Comparison of ENCODE assay signal across 8 mouse cellular contexts in the genomic region with DNA sequence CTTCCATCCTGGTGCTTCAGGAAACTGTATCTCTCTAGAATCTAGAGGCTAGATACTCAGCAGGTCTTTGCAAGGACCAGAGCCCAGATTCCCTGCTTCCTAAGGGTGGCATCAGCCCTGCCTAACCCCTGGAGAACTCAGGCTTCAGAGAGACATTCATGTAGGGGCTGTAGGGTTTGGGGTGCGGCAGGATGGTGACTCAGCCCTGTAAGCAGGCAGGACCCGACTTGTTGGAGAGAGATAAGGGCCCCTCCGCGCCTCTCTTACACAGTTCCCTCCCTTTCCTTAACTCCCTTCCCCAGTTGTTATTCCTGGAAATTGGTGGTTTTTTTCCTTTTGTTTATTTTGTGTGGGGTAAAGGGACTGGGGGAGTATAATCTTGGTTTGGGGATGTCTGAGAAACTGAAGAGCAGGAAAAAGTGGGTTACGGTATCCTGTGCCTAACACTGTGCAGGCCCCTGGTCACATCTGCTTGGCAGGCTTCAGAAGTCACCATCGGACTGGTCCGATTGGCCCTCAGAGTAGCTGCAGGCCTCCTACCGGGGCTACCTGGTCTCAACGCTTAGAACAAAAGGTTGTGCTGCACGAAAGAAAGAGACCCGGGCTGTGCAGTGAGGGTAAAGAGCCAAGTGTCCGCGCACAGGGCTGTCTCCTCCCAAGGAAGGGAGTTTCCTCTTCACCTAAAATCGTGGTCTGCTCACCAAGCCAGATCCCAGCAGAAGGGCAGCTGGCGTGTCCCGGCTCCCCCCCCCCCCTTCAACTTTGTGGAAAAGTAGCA. TPM values are rescaled to one million over a fixed set of nuclear protein-coding genes. Genes with fewer than 3 reads are reported as not detected.
DNase-seq lines count a peak whose midpoint lies in the region; ATAC-seq lines count a peak whose summit lies in the region.

No protein-coding gene starts in this region.

- peaks cover 6% of the 10 kb centered on the region for H3K9me3 ChIP-seq in heart, embryonic 13.5 days
- no peaks in the 10 kb centered on the region for H3K9me3 ChIP-seq in embryonic facial prominence, embryonic 12.5 days
- no peaks in the 10 kb centered on the region for H3K9me3 ChIP-seq in limb, embryonic 10.5 days (replicated peaks)
- H3K9me3 ChIP-seq in neural tube, embryonic 13.5 days = no peaks in the 10 kb centered on the region

- peak overlapping the region; percentile 76 for H3K27ac ChIP-seq in heart, embryonic 13.5 days (replicated peaks)
- H3K27ac ChIP-seq in embryonic facial prominence, embryonic 12.5 days = no peak overlapping the region
- peak overlapping the region; percentile 39; the same call in 1 of the 2 replicates for H3K27ac ChIP-seq in limb, embryonic 10.5 days
- no peak overlapping the region for H3K27ac ChIP-seq in neural tube, embryonic 13.5 days (replicated peaks)

- peak; percentile 81 for ATAC-seq in heart, embryonic 13.5 days (ENCODE audit: extremely low read depth, insufficient number of reproducible peaks, low FRiP score, low TSS enrichment)
- no peak for ATAC-seq in embryonic facial prominence, embryonic 12.5 days (ENCODE audit: insufficient number of reproducible peaks, insufficient read depth, low FRiP score, low TSS enrichment)
- ATAC-seq in neural tube, embryonic 13.5 days (ENCODE audit: low read depth) = no peak

- peaks cover 74% of the 10 kb centered on the region for H3K27me3 ChIP-seq in heart, embryonic 13.5 days (replicated peaks)
- peaks cover 73% of the 10 kb centered on the region for H3K27me3 ChIP-seq in embryonic facial prominence, embryonic 12.5 days
- H3K27me3 ChIP-seq in limb, embryonic 10.5 days (ENCODE audit: low read depth, poor library complexity, severe bottlenecking) = peaks cover 85% of the 10 kb centered on the region
- peaks cover 82% of the 10 kb centered on the region for H3K27me3 ChIP-seq in neural tube, embryonic 13.5 days

- H3K4me1 ChIP-seq in heart, embryonic 13.5 days = peaks cover 32% of the 10 kb centered on the region
- H3K4me1 ChIP-seq in embryonic facial prominence, embryonic 12.5 days = peaks cover 20% of the 10 kb centered on the region; the same call in 1 of the 2 replicates
- H3K4me1 ChIP-seq in limb, embryonic 10.5 days = peaks cover 22% of the 10 kb centered on the region
- H3K4me1 ChIP-seq in neural tube, embryonic 13.5 days (replicated peaks) = peaks cover 21% of the 10 kb centered on the region

- no peaks in the 10 kb centered on the region for H3K36me3 ChIP-seq in heart, embryonic 13.5 days
- no peaks in the 10 kb centered on the region for H3K36me3 ChIP-seq in embryonic facial prominence, embryonic 12.5 days
- H3K36me3 ChIP-seq in limb, embryonic 10.5 days = no peaks in the 10 kb centered on the region
- no peaks in the 10 kb centered on the region for H3K36me3 ChIP-seq in neural tube, embryonic 13.5 days

- H3K4me3 ChIP-seq in heart, embryonic 13.5 days = peak overlapping the region; percentile 56
- H3K4me3 ChIP-seq in embryonic facial prominence, embryonic 12.5 days = peak overlapping the region; percentile 39
- peak overlapping the region; percentile 52 for H3K4me3 ChIP-seq in limb, embryonic 10.5 days
- H3K4me3 ChIP-seq in neural tube, embryonic 13.5 days = peak overlapping the region; percentile 33

- peak overlapping the region; percentile 71 for H3K9ac ChIP-seq in heart, embryonic 13.5 days
- peak overlapping the region; percentile 24; the same call in 1 of the 2 replicates for H3K9ac ChIP-seq in embryonic facial prominence, embryonic 12.5 days
- H3K9ac ChIP-seq in neural tube, embryonic 13.5 days = 0 out of 2 replicates have a peak overlapping the region, but pooled peaks have one; percentile 52

- peak overlapping the region; percentile 91 for H3K4me2 ChIP-seq in heart, embryonic 13.5 days
- peak overlapping the region; percentile 69 for H3K4me2 ChIP-seq in embryonic facial prominence, embryonic 12.5 days (replicated peaks)
- peak overlapping the region; percentile 60 for H3K4me2 ChIP-seq in neural tube, embryonic 13.5 days

- 4% methylated on average over 16 of the region's 16 CpGs for WGBS in heart, embryonic 13.5 days
- 9% methylated on average over 16 of the region's 16 CpGs for WGBS in embryonic facial prominence, embryonic 12.5 days
- 9% methylated on average over 16 of the region's 16 CpGs for whole genome bisulfite sequencing in limb, embryonic 10.5 days
- WGBS in neural tube, embryonic 13.5 days = 14% methylated on average over 16 of the region's 16 CpGs

- no peak for DNase-seq in heart, adult 8-10 months (ENCODE audit: low spot score)
- DNase-seq in limb, embryonic 10.5 days (ENCODE audit: low spot score) = peak; percentile 49
- DNase-seq in cerebellum, postnatal 14 days = no peak
- no peak for DNase-seq in cerebellum, adult 9-11 months
- DNase-seq in left cerebral cortex, adult 9 months (ENCODE audit: low spot score in 2 of 2) = no peak

RNA-seq across cellular contexts. Expression of a gene that starts 4.1 kb away (rescaled TPM):
- polyA plus RNA-seq in heart, embryonic 13.5 days (2015; fragmentation: Nextera tagmentation; extraction: Ambion mirVana) = 6.2 and 7.7 TPM in 2 replicates
- total RNA-seq in heart, adult 8-10 months (2022) = under 1 TPM in 3 of 4 experiments, not detected in 1; 0.22 to 0.49 (median 0.38) TPM
- 3.0 and 4.1 TPM in 2 replicates for polyA plus RNA-seq in embryonic facial prominence, embryonic 12.5 days (2016; fragmentation: Nextera tagmentation; extraction: Ambion mirVana)
- 2.7 and 3.2 TPM in 2 replicates for polyA plus RNA-seq in limb, embryonic 10.5 days (2016; fragmentation: Nextera tagmentation; extraction: Ambion mirVana)
- 1.0 and 1.1 TPM in 2 replicates for polyA plus RNA-seq in neural tube, embryonic 13.5 days (2015; fragmentation: Nextera tagmentation; extraction: Ambion mirVana)

RNA-seq across cellular contexts. Expression of a gene that starts 49.3 kb away (rescaled TPM):
- 152 and 167 TPM in 2 replicates for polyA plus RNA-seq in heart, embryonic 13.5 days (2015; fragmentation: Nextera tagmentation; extraction: Ambion mirVana)
- total RNA-seq in heart, adult 8-10 months (2022) = 10 to 100 TPM; 35.0 to 50.0 (median 45.0) TPM
- polyA plus RNA-seq in embryonic facial prominence, embryonic 12.5 days (2016; fragmentation: Nextera tagmentation; extraction: Ambion mirVana) = 199 and 208 TPM in 2 replicates
- 301 and 349 TPM in 2 replicates for polyA plus RNA-seq in limb, embryonic 10.5 days (2016; fragmentation: Nextera tagmentation; extraction: Ambion mirVana)
- 167 and 176 TPM in 2 replicates for polyA plus RNA-seq in neural tube, embryonic 13.5 days (2015; fragmentation: Nextera tagmentation; extraction: Ambion mirVana)

RNA-seq across cellular contexts. Expression of a gene that starts 49.4 kb away (rescaled TPM):
- polyA plus RNA-seq in heart, embryonic 13.5 days (2015; fragmentation: Nextera tagmentation; extraction: Ambion mirVana) = 67.6 and 68.8 TPM in 2 replicates
- 10 to 100 TPM; 73.6 to 82.4 (median 74.8) TPM for total RNA-seq in heart, adult 8-10 months (2022)
- polyA plus RNA-seq in embryonic facial prominence, embryonic 12.5 days (2016; fragmentation: Nextera tagmentation; extraction: Ambion mirVana) = 70.1 and 74.4 TPM in 2 replicates
- polyA plus RNA-seq in limb, embryonic 10.5 days (2016; fragmentation: Nextera tagmentation; extraction: Ambion mirVana) = 55.5 and 67.2 TPM in 2 replicates
- 125 and 128 TPM in 2 replicates for polyA plus RNA-seq in neural tube, embryonic 13.5 days (2015; fragmentation: Nextera tagmentation; extraction: Ambion mirVana)

Comparison
In these comparisons a context has a peak if more than half of its experiments do, and no peak if none do; other contexts are left out.
1. H3K27ac ChIP-seq: peak in heart, embryonic 13.5 days (single experiment) and limb, embryonic 10.5 days (single experiment); none in embryonic facial prominence, embryonic 12.5 days (single experiment) and neural tube, embryonic 13.5 days (single experiment).
2. Peak in every context shown above with its lines, with median percentiles within 50 percentile points of each other: H3K4me2 ChIP-seq, H3K4me3 ChIP-seq and H3K9ac ChIP-seq.